Mouse (Mus musculus) heart, embryonic 10.5 days (tissue): ENCODE measurements around the gene Anp32b. TPM values are rescaled to one million over a fixed set of nuclear protein-coding genes. Genes with fewer than 3 reads are reported as not detected.

Experiments used
- DNase-seq: peaks from one replicate; pipeline ENCODE4 v3.0.0-alpha.2; 2017; ENCODE audit warnings: low spot score
- H3K27ac ChIP-seq: fragments of 300-500 bp; sonication (generic); 2 replicates; pipeline ENCODE4 v1.5.1; 2016; ENCODE audit warnings: mild to moderate bottlenecking
- H3K27me3 ChIP-seq: fragments of 300-500 bp; sonication (generic); 2 replicates; pipeline ENCODE4 v1.6.1; 2016; ENCODE audit warnings: mild to moderate bottlenecking; ENCODE audit not compliant: poor library complexity, insufficient read depth, severe bottlenecking
- H3K36me3 ChIP-seq: fragments of 300-500 bp; sonication (generic); 2 replicates; pipeline ENCODE4 v1.6.1; 2016; ENCODE audit warnings: mild to moderate bottlenecking, moderate library complexity
- H3K4me1 ChIP-seq: fragments of 300-500 bp; sonication (generic); 2 replicates; pipeline ENCODE4 v1.6.1; 2016; ENCODE audit warnings: mild to moderate bottlenecking
- H3K4me3 ChIP-seq: fragments of 300-500 bp; sonication (generic); 2 replicates; pipeline ENCODE4 v1.5.1; 2016; ENCODE audit warnings: mild to moderate bottlenecking, moderate library complexity
- H3K9me3 ChIP-seq: fragments of 300-500 bp; sonication (generic); 2 replicates; pipeline ENCODE4 v1.6.1; 2016; ENCODE audit warnings: mild to moderate bottlenecking, moderate library complexity
- WGBS: fragments of 180-500 bp; shearing (Covaris S2); methylation state at CpG from one replicate; pipeline ENCODE4 v1.1.7; 2016; 5-methylcytosine and 5-hydroxymethylcytosine counted together
- polyA plus RNA-seq: library from polyadenylated mRNA; unstranded; fragments of >200 nt; fragmentation: Nextera tagmentation; extraction: Ambion mirVana; gene quantifications from 2 replicates; pipeline ENCODE4 v1.2.1, GENCODE M21; 2016

The Anp32b gene
- polyA plus RNA-seq, 1 experiment from 2014 or later = 343 TPM

DNA sequence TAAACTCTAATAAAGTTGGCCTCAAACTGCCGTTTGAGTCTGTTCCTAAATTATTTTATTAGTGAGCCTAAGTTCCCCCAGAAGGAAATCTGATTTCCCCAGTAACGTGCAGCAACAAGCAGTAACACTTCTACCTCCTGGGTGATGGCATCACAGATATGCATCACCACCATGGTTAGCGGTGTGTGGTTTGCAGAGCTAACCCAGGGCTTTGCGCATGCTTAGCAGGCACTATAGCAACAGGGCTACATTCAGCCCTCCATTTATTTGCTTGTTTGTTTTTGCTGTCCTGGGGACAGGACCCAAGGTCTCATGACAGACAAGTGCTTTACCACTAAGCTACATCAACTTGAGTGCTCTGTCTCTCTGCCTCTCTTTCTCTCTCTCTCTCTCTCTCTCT is 8.2 kb upstream of the Anp32b start:
- WGBS = 69% methylated on average over 4 of the region's 4 CpGs
- Histone ChIP-seq H3K9me3 (no peaks in the 10 kb centered on the region), H3K27me3 (0 out of 2 replicates have a peak, but pooled peaks cover 5% of the 10 kb centered on the region), H3K4me3 (no peak overlapping the region), H3K36me3 (no peaks in the 10 kb centered on the region), H3K27ac (no peak overlapping the region), H3K4me1 (0 out of 2 replicates have a peak, but pooled peaks cover 7% of the 10 kb centered on the region)
- no peak for DNase-seq

DNA sequence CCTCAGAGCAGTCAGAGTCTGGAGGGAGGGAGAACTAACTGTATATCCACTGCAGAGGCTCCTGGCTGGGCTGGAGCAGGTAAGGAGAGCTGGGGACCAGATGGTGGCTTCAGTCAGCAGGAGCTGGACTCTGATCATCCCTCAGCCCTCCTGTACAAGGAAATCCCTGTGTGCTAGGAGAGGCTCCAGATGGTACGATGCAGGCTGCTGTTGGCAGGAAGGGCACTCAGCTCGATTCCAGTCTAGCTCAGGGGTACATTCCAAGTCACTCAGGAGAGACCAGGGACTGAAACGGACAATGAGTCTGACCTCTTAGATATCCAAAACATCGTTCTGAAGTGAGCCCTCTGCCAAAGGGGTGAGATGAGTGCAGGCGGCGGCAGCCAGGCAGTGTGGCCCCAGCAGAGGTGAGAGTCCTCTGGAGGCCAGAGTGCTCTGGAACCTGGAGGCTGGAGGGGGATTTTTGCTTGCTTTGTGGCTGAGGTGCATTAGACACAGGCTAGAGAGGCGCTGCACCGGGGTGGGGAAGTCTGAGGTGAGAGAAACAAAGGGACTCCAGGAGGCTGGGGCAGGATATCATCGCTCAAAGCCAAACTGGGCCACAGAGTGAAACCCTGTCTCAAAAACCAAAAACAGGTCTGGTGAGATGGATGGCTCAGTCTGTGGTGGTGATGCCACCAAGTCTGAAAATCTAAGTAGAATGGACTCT is 5.3 kb upstream of the Anp32b start:
- no peak for DNase-seq
- no peaks in the 10 kb centered on the region for H3K9me3 ChIP-seq
- 0 out of 2 replicates have a peak, but pooled peaks cover 5% of the 10 kb centered on the region for H3K27me3 ChIP-seq
- H3K4me1 ChIP-seq = peaks cover 18% of the 10 kb centered on the region
- H3K36me3 ChIP-seq = no peaks in the 10 kb centered on the region
- H3K27ac ChIP-seq = no peak overlapping the region
- H3K4me3 ChIP-seq = no peak overlapping the region
- 54% methylated on average over 9 of the region's 9 CpGs for WGBS

GRCm38 (mm10) chr4:46447461-46447860 is 3.2 kb upstream of the Anp32b start:
- DNase-seq = no peak
- Histone ChIP-seq H3K27me3 (0 out of 2 replicates have a peak, but pooled peaks cover 4% of the 10 kb centered on the region), H3K27ac (no peak overlapping the region), H3K9me3 (no peaks in the 10 kb centered on the region), H3K4me3 (no peak overlapping the region), H3K4me1 (peaks cover 22% of the 10 kb centered on the region), H3K36me3 (no peaks in the 10 kb centered on the region)
- WGBS = 75% methylated on average over 1 of the region's 1 CpGs

DNA sequence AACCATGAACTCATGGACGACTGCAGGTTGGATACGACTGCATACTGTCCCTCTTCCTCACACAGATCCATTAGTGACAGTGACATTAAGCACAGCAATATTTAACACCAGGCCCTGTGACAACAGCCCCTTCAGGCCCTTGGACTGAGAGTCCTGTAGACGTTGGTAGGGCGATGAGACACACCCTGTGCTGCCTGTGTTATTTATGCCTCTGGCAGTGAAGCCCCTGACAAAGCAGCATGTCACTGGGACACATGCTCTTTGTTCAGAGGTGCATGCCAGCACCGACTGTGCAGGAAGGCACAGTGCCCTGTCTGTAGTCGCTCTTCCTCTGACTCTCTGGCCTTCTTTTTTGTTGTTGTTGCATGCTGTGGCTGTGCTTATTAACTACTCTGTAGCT is 1.8 kb upstream of the Anp32b start:
- WGBS = 44% methylated on average over 6 of the region's 6 CpGs
- Histone ChIP-seq H3K4me1 (peaks cover 33% of the 10 kb centered on the region), H3K36me3 (no peaks in the 10 kb centered on the region), H3K27ac (peak overlapping the region; percentile 54), H3K9me3 (no peaks in the 10 kb centered on the region), H3K27me3 (no peaks in the 10 kb centered on the region), H3K4me3 (no peak overlapping the region)
- DNase-seq = peak; percentile 79

DNA sequence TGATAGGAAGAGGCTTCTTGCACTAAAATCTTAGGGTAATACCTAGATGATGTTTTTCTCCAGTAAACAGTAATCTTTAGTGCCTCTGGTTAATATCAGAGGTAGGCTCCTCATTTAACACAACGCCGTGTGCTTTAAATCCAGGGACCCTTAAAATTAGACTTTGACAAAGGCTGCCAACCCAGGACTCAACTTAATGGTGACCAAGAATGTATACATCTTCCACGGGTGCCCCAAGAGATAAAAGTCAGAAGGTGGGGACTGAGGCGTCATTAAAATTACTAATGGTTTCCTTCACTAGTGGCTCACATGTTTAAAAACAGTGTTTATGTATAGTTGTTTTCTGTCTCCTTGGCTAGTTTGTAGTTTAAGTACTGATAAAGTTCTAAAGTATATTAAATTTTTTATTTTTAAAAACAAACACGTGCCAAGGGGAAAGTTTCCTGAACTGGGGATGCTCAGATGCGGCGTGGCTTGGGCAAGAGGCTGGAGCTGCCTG is 633 bp upstream of the Anp32b start:
- H3K9me3 ChIP-seq = no peaks in the 10 kb centered on the region
- peak overlapping the region; percentile 92 for H3K4me3 ChIP-seq
- 28% methylated on average over 7 of the region's 7 CpGs for WGBS
- H3K36me3 ChIP-seq = no peaks in the 10 kb centered on the region
- peaks cover 40% of the 10 kb centered on the region for H3K4me1 ChIP-seq
- no peak for DNase-seq
- H3K27ac ChIP-seq = peak overlapping the region; percentile 100
- no peaks in the 10 kb centered on the region for H3K27me3 ChIP-seq

GRCm38 (mm10) chr4:46451240-46451757 is 597 bp downstream of the Anp32b start:
- H3K27me3 ChIP-seq = no peaks in the 10 kb centered on the region
- H3K9me3 ChIP-seq = no peaks in the 10 kb centered on the region
- H3K4me3 ChIP-seq = peak overlapping the region; percentile 92
- peak overlapping the region; percentile 100 for H3K27ac ChIP-seq
- no peaks in the 10 kb centered on the region for H3K36me3 ChIP-seq
- DNase-seq = peak; percentile 79
- peaks cover 43% of the 10 kb centered on the region for H3K4me1 ChIP-seq
- WGBS = under 1% methylated on average over 66 of the region's 70 CpGs

DNA sequence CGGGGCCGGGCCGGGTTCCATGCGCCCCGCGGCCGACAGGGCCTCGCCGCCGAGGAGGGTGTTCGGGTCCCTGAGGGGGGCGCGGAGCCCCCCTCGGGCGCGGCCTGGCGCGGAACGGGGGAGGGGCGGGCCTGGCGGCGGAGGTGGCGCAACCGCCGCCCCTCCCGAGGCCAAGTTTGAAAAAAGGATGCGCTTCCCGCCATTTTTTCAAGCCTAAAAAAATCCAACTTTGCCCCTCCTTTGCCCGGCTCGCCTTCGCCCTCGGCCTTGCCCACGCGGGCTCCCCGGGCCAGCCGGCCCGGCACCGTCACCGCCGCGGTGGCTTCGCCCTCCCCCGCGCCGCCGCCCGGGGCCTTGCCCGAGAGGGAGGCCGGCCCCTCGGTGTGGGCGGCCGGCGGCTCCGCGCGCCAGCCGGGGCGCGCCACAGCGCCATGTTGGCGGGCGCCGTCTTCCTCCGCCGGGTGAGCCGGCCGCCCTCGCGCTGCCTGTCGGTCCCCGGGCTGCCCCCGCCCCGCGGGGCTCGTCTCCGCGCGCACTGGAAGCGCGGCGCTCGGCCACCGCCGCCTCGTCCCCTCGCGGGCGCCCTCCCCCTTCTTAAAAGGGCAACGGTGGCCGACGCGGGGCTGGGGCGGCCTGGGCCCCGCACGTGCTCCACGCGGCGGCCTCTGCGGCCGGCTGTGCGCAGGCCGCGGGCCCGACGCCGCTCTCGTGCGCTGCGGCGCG is 1.2 kb downstream of the Anp32b start:
- peak; percentile 85 for DNase-seq
- Histone ChIP-seq H3K4me3 (peak overlapping the region; percentile 92), H3K9me3 (no peaks in the 10 kb centered on the region), H3K27ac (peak overlapping the region; percentile 100), H3K36me3 (peaks cover 2% of the 10 kb centered on the region; the same call in 1 of the 2 replicates), H3K27me3 (no peaks in the 10 kb centered on the region), H3K4me1 (peaks cover 49% of the 10 kb centered on the region)
- under 1% methylated on average over 109 of the region's 111 CpGs for WGBS

- WGBS = under 1% methylated on average over 19 of the region's 19 CpGs
Observed at GRCm38 (mm10) chr4:46452481-46452850, 1.8 kb downstream of the Anp32b start.

GRCm38 (mm10) chr4:46452855-46453719 is 2.4 kb downstream of the Anp32b start:
- WGBS = 32% methylated on average over 13 of the region's 13 CpGs
- no peaks in the 10 kb centered on the region for H3K27me3 ChIP-seq
- H3K36me3 ChIP-seq = peaks cover 2% of the 10 kb centered on the region; the same call in 1 of the 2 replicates
- H3K27ac ChIP-seq = peak overlapping the region; percentile 100
- no peak for DNase-seq
- peak overlapping the region; percentile 92 for H3K4me3 ChIP-seq
- H3K4me1 ChIP-seq = peaks cover 53% of the 10 kb centered on the region
- no peaks in the 10 kb centered on the region for H3K9me3 ChIP-seq

More at GRCm38 (mm10) chr4:46452481-46452850, 1.8 kb downstream of the Anp32b start:
- Histone ChIP-seq H3K36me3 (peaks cover 2% of the 10 kb centered on the region; the same call in 1 of the 2 replicates), H3K4me3 (peak overlapping the region; percentile 92), H3K27ac (peak overlapping the region; percentile 100), H3K9me3 (no peaks in the 10 kb centered on the region), H3K27me3 (no peaks in the 10 kb centered on the region), H3K4me1 (peaks cover 51% of the 10 kb centered on the region)
- peak; percentile 91 for DNase-seq

DNA sequence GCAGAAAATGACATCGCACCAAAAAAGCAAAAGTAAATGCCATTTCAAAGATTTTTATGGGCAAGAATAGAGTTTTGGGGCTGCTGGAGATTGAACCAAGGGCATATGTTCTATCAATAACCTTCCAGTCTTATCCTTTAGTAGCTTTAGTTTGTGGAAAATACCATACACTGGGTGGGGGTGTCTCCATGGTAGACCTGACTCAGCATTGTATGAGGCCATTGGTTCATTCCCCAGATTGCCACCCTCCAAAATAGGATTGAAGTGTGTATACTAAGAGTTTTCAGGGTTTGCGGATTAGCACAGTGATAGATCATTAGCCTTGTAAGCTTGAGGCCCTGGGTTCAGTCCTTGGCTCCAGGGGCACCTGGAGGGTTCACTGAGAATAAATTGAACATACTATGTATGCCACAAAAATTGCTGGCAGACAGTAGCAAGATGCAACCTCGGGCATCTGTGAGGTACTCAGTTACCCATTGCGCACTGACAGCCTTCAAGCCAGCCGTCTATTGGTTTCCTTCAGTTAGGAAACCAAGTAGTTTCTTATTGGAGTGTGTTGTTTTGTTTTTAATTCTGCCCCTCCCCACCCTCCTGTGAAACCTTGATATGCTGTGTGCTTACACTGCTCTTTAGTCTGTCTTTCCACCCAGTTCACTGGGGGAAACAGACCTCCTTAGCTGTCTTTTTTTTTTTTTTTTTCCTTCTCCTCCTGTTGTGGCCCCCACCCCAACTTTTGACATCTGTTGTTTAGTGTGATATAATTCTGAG is 3.6 kb downstream of the Anp32b start:
- Histone ChIP-seq H3K27ac (peak overlapping the region; percentile 100; the same call in 1 of the 2 replicates), H3K4me1 (peaks cover 47% of the 10 kb centered on the region), H3K9me3 (no peaks in the 10 kb centered on the region), H3K36me3 (peaks cover 2% of the 10 kb centered on the region; the same call in 1 of the 2 replicates), H3K4me3 (peak overlapping the region; percentile 92), H3K27me3 (no peaks in the 10 kb centered on the region)
- no peak for DNase-seq
- 77% methylated on average over 5 of the region's 5 CpGs for WGBS

- Histone ChIP-seq H3K27me3 (no peaks in the 10 kb centered on the region), H3K4me1 (peaks cover 40% of the 10 kb centered on the region), H3K27ac (no peak overlapping the region), H3K36me3 (peaks cover 20% of the 10 kb centered on the region), H3K9me3 (no peaks in the 10 kb centered on the region), H3K4me3 (no peak overlapping the region)
- no peak for DNase-seq
- 87% methylated on average over 4 of the region's 4 CpGs for WGBS
Observed at GRCm38 (mm10) chr4:46456762-46457161, 6.1 kb downstream of the Anp32b start.

- H3K4me3 ChIP-seq = no peak overlapping the region
- no peaks in the 10 kb centered on the region for H3K27me3 ChIP-seq
- 90% methylated on average over 3 of the region's 3 CpGs for WGBS
- peaks cover 23% of the 10 kb centered on the region for H3K36me3 ChIP-seq
- H3K27ac ChIP-seq = no peak overlapping the region
- no peaks in the 10 kb centered on the region for H3K9me3 ChIP-seq
- H3K4me1 ChIP-seq = peaks cover 40% of the 10 kb centered on the region
- DNase-seq = no peak
Observed at GRCm38 (mm10) chr4:46457186-46457585, 6.5 kb downstream of the Anp32b start.
